Mouse (Mus musculus) CH12.LX (cell line): ENCODE results near the gene Rpl18a. TPM values are rescaled to one million over a fixed set of nuclear protein-coding genes. Genes with fewer than 3 reads are reported as not detected.

ENCODE experiments used
- DNase-seq: peaks from one replicate; pipeline ENCODE4 v3.0.0-alpha.2; 2013; ENCODE audit errors: extremely low read depth
- H3K27ac ChIP-seq: 2 replicates; pipeline ENCODE4 v1.5.1; 2012; ENCODE audit warnings: low read depth, mild to moderate bottlenecking, control low read depth, moderate library complexity; ENCODE audit not compliant: insufficient read depth
- H3K27me3 ChIP-seq: replicated peaks from 2 replicates; pipeline ENCODE3; 2012; ENCODE audit warnings: inconsistent platforms
- H3K36me3 ChIP-seq, 2 experiments: replicated peaks in 1 of 2; 2 replicates each; pipeline versions ENCODE3 to v1.6.1; 2012; ENCODE audit warnings: inconsistent platforms in 1 of 2, low read length in 1 of 2, mild to moderate bottlenecking in 1 of 2, mixed read lengths in 1 of 2, moderate library complexity in 1 of 2; ENCODE audit not compliant: control insufficient read depth in 1 of 2, insufficient read depth in 1 of 2
- H3K4me1 ChIP-seq, 2 experiments: 2 replicates each; pipeline ENCODE4 v1.6.1; 2012; ENCODE audit warnings: inconsistent platforms in 1 of 2, moderate library complexity in 1 of 2; ENCODE audit not compliant: insufficient read depth in 2 of 2, control insufficient read depth in 1 of 2
- H3K4me2 ChIP-seq: 2 replicates; pipeline ENCODE4 v1.6.1; 2012; ENCODE audit warnings: low read depth, mild to moderate bottlenecking, control low read depth; ENCODE audit not compliant: poor library complexity, insufficient read depth, severe bottlenecking
- H3K4me3 ChIP-seq, 3 experiments: fragments of 150-350 bp in 1 of 3; sonication (generic) in 1 of 3; replicated peaks in 1 of 3; 2 replicates each; pipeline versions ENCODE3 to v1.5.1; 2011 to 2012; ENCODE audit warnings: low read depth in 2 of 3, low read length in 2 of 3, mild to moderate bottlenecking in 2 of 3, moderate library complexity in 2 of 3, control low read depth in 1 of 3, improper control_type of control experiment in 1 of 3, inconsistent platforms in 1 of 3, mixed read lengths in 1 of 3; ENCODE audit not compliant: poor library complexity in 1 of 3
- H3K79me2 ChIP-seq: replicated peaks from 2 replicates; pipeline ENCODE4 v1.6.1; 2012; ENCODE audit warnings: mild to moderate bottlenecking, moderate library complexity; ENCODE audit not compliant: control insufficient read depth, poor library complexity, insufficient read depth, severe bottlenecking; ENCODE audit errors: extremely low read depth
- H3K9ac ChIP-seq: 2 replicates; pipeline ENCODE4 v1.6.1; 2012; ENCODE audit warnings: low read depth, mild to moderate bottlenecking, control low read depth, moderate library complexity; ENCODE audit not compliant: insufficient read depth
- H3K9me3 ChIP-seq: replicated peaks from 2 replicates; pipeline ENCODE3; 2012; ENCODE audit warnings: low read length, inconsistent platforms, mixed read lengths
- BHLHE40 ChIP-seq: IDR thresholded peaks from 2 replicates; pipeline ENCODE4 v1.6.1; 2011; ENCODE audit warnings: mild to moderate bottlenecking, low read depth, low read length, improper control_type of control experiment
- CHD1 ChIP-seq: IDR thresholded peaks from 2 replicates; pipeline ENCODE4 v1.6.1; 2012; ENCODE audit warnings: low read depth, low read length, improper control_type of control experiment, inconsistent platforms
- CHD2 ChIP-seq: IDR thresholded peaks from 2 replicates; pipeline ENCODE4 v1.6.1; 2011; ENCODE audit warnings: low read length, improper control_type of control experiment
- CTCF ChIP-seq, 2 experiments: IDR thresholded peaks in 1 of 2; conservative IDR thresholded peaks in 1 of 2; 2 replicates each; pipeline ENCODE4 v1.5.1; 2011 to 2012; ENCODE audit warnings: low read depth in 2 of 2, low read length in 2 of 2, improper control_type of control experiment in 1 of 2, inconsistent platforms in 1 of 2, mild to moderate bottlenecking in 1 of 2, moderate library complexity in 1 of 2
- E2F4 ChIP-seq: IDR thresholded peaks from 2 replicates; pipeline ENCODE4 v1.6.1; 2011; ENCODE audit warnings: low read depth, low read length, improper control_type of control experiment; ENCODE audit not compliant: insufficient replicate concordance
- ELF1 ChIP-seq: IDR thresholded peaks from 2 replicates; pipeline ENCODE4 v1.6.1; 2014; ENCODE audit warnings: low read depth, mild to moderate bottlenecking, inconsistent platforms, low read length, improper control_type of control experiment
- EP300 ChIP-seq: IDR thresholded peaks from 2 replicates; pipeline ENCODE4 v1.6.1; 2011; ENCODE audit warnings: low read length, improper control_type of control experiment
- ETS1 ChIP-seq: conservative IDR thresholded peaks from 2 replicates; pipeline ENCODE4 v1.6.1; 2012; ENCODE audit warnings: low read depth, mild to moderate bottlenecking, inconsistent platforms, low read length, improper control_type of control experiment, moderate library complexity
- GABPA ChIP-seq: IDR thresholded peaks from 2 replicates; pipeline ENCODE4 v1.6.1; 2012; ENCODE audit warnings: low read depth, low read length, improper control_type of control experiment, inconsistent platforms; ENCODE audit not compliant: insufficient replicate concordance
- HCFC1 ChIP-seq: IDR thresholded peaks from 2 replicates; pipeline ENCODE4 v1.6.1; 2012; ENCODE audit warnings: low read depth, mild to moderate bottlenecking, inconsistent platforms, low read length, improper control_type of control experiment
- IRF4 ChIP-seq: IDR thresholded peaks from 2 replicates; pipeline ENCODE4 v1.6.1; 2014; ENCODE audit warnings: low read depth, mild to moderate bottlenecking, inconsistent platforms, low read length, improper control_type of control experiment
- JUN ChIP-seq: IDR thresholded peaks from 2 replicates; pipeline ENCODE4 v1.6.1; 2011; ENCODE audit warnings: low read depth, mild to moderate bottlenecking, low read length, improper control_type of control experiment, moderate library complexity; ENCODE audit not compliant: insufficient read depth
- JUND ChIP-seq: conservative IDR thresholded peaks from 2 replicates; pipeline ENCODE4 v1.6.1; 2011; ENCODE audit warnings: low read depth, low read length, improper control_type of control experiment
- KAT2A ChIP-seq: IDR thresholded peaks from 2 replicates; pipeline ENCODE4 v1.6.1; 2012; ENCODE audit warnings: low read length, improper control_type of control experiment, inconsistent platforms; ENCODE audit not compliant: insufficient replicate concordance
- MAFK ChIP-seq: IDR thresholded peaks from 2 replicates; pipeline ENCODE4 v1.6.1; 2011; ENCODE audit warnings: low read length, improper control_type of control experiment; ENCODE audit not compliant: insufficient replicate concordance
- MAX ChIP-seq: IDR thresholded peaks from 2 replicates; pipeline ENCODE4 v1.6.1; 2011; ENCODE audit warnings: low read length, improper control_type of control experiment
- MAZ ChIP-seq: IDR thresholded peaks from 2 replicates; pipeline ENCODE4 v1.6.1; 2012; ENCODE audit warnings: low read depth, mild to moderate bottlenecking, inconsistent platforms, low read length, improper control_type of control experiment, moderate library complexity
- MEF2A ChIP-seq: IDR thresholded peaks from 2 replicates; pipeline ENCODE4 v1.6.1; 2014; ENCODE audit warnings: low read depth, mild to moderate bottlenecking, inconsistent platforms, low read length, improper control_type of control experiment, borderline replicate concordance
- MXI1 ChIP-seq: IDR thresholded peaks from 2 replicates; pipeline ENCODE4 v1.6.1; 2011; ENCODE audit warnings: mild to moderate bottlenecking, low read depth, low read length, improper control_type of control experiment
- MYC ChIP-seq: IDR thresholded peaks from 2 replicates; pipeline ENCODE4 v1.6.1; 2011; ENCODE audit warnings: low read depth, mild to moderate bottlenecking, improper control_type of control experiment, low read length
- NELFE ChIP-seq: IDR thresholded peaks from 2 replicates; pipeline ENCODE4 v1.6.1; 2011; ENCODE audit warnings: low read depth, low read length, improper control_type of control experiment
- NRF1 ChIP-seq: IDR thresholded peaks from 2 replicates; pipeline ENCODE4 v1.6.1; 2014; ENCODE audit warnings: low read depth, mild to moderate bottlenecking, inconsistent platforms, low read length, improper control_type of control experiment, moderate library complexity
- PAX5 ChIP-seq: IDR thresholded peaks from 2 replicates; pipeline ENCODE4 v1.6.1; 2012; ENCODE audit warnings: low read length, inconsistent platforms, mixed read lengths
- POLR2A ChIP-seq: IDR thresholded peaks from 2 replicates; pipeline ENCODE4 v1.6.1; 2011; ENCODE audit warnings: low read depth, mild to moderate bottlenecking, improper control_type of control experiment, low read length
- POLR2AphosphoS2 ChIP-seq: IDR thresholded peaks from 2 replicates; pipeline ENCODE4 v1.6.1; 2011; ENCODE audit warnings: low read depth, low read length, improper control_type of control experiment
- RAD21 ChIP-seq: IDR thresholded peaks from 2 replicates; pipeline ENCODE4 v1.6.1; 2011; ENCODE audit warnings: low read depth, mild to moderate bottlenecking, low read length, improper control_type of control experiment, moderate library complexity
- RCOR1 ChIP-seq: conservative IDR thresholded peaks from 2 replicates; pipeline ENCODE4 v1.6.1; 2012; ENCODE audit warnings: low read depth, mild to moderate bottlenecking, inconsistent platforms, low read length, improper control_type of control experiment
- SIN3A ChIP-seq: IDR thresholded peaks from 2 replicates; pipeline ENCODE4 v1.6.1; 2012; ENCODE audit warnings: low read length, improper control_type of control experiment, inconsistent platforms
- SMC3 ChIP-seq: IDR thresholded peaks from 2 replicates; pipeline ENCODE4 v1.6.1; 2011; ENCODE audit warnings: low read depth, low read length, improper control_type of control experiment
- TBP ChIP-seq: conservative IDR thresholded peaks from 2 replicates; pipeline ENCODE4 v1.6.1; 2011; ENCODE audit warnings: low read depth, low read length, improper control_type of control experiment
- TCF12 ChIP-seq: IDR thresholded peaks from 2 replicates; pipeline ENCODE4 v1.6.1; 2014; ENCODE audit warnings: low read depth, mild to moderate bottlenecking, inconsistent platforms, low read length, improper control_type of control experiment
- UBTF ChIP-seq: IDR thresholded peaks from 2 replicates; pipeline ENCODE4 v1.6.1; 2012; ENCODE audit warnings: low read depth, mild to moderate bottlenecking, inconsistent platforms, low read length, improper control_type of control experiment, moderate library complexity
- USF1 ChIP-seq: IDR thresholded peaks from 2 replicates; pipeline ENCODE4 v1.6.1; 2014; ENCODE audit warnings: low read depth, mild to moderate bottlenecking, inconsistent platforms, low read length, improper control_type of control experiment
- USF2 ChIP-seq: conservative IDR thresholded peaks from 2 replicates; pipeline ENCODE4 v1.6.1; 2011; ENCODE audit warnings: low read depth, low read length, improper control_type of control experiment
- ZC3H11A ChIP-seq: IDR thresholded peaks from 2 replicates; pipeline ENCODE4 v1.6.1; 2012; ENCODE audit warnings: low read depth, mild to moderate bottlenecking, inconsistent platforms, low read length, improper control_type of control experiment
- ZKSCAN1 ChIP-seq: IDR thresholded peaks from 2 replicates; pipeline ENCODE4 v1.6.1; 2012; ENCODE audit warnings: low read depth, inconsistent platforms, low read length, improper control_type of control experiment, borderline replicate concordance
- ZMIZ1 ChIP-seq: IDR thresholded peaks from 2 replicates; pipeline ENCODE4 v1.6.1; 2012; ENCODE audit warnings: low read depth, mild to moderate bottlenecking, inconsistent platforms, low read length, improper control_type of control experiment
- ZNF384 ChIP-seq: IDR thresholded peaks from 2 replicates; pipeline ENCODE4 v1.6.1; 2012; ENCODE audit warnings: low read depth, low read length, improper control_type of control experiment, inconsistent platforms
- dilution Hi-C: fragments of 300-500 bp; cut with MboI; formaldehyde crosslinking; loops from 2 replicates; pipeline ENCODE4 v1.14.3; 2020; ENCODE audit warnings: low sequenced_read_pairs; ENCODE audit not compliant: extremely low pct_unique_long_range_greater_than_20kb, extremely low pct_ligation_motif_present
- in situ Hi-C: fragments of 300-500 bp; cut with MboI; formaldehyde crosslinking; loops from 3 replicates; pipeline ENCODE4 v1.14.3; 2019; ENCODE audit warnings: low sequenced_read_pairs, low pct_ligation_motif_present, low pct_unique_long_range_greater_than_20kb, mixed read lengths
- polyA plus RNA-seq: library from polyadenylated mRNA; unstranded; fragments of >175 nt; gene quantifications from 2 replicates; pipeline ENCODE4 v1.2.1, GENCODE M21; 2012; ENCODE audit warnings: low read depth; ENCODE audit not compliant: insufficient read length
- total RNA-seq, 2 experiments: library from RNA; depleted of rRNA; stranded (reverse); fragments of 300-350 nt in 1 of 2; fragments of >200 nt in 1 of 2; gene quantifications; 2 replicates each; pipeline ENCODE4 v1.2.3; 2012 to 2014

Gene Rpl18a
- 4,693 and 5,917 TPM in 2 replicates for total RNA-seq (2012; rRNA removed)
- total RNA-seq (2014; rRNA removed), result 1,807 and 2,035 TPM in 2 replicates
- polyA plus RNA-seq, result 3,837 and 4,364 TPM in 2 replicates

DNA sequence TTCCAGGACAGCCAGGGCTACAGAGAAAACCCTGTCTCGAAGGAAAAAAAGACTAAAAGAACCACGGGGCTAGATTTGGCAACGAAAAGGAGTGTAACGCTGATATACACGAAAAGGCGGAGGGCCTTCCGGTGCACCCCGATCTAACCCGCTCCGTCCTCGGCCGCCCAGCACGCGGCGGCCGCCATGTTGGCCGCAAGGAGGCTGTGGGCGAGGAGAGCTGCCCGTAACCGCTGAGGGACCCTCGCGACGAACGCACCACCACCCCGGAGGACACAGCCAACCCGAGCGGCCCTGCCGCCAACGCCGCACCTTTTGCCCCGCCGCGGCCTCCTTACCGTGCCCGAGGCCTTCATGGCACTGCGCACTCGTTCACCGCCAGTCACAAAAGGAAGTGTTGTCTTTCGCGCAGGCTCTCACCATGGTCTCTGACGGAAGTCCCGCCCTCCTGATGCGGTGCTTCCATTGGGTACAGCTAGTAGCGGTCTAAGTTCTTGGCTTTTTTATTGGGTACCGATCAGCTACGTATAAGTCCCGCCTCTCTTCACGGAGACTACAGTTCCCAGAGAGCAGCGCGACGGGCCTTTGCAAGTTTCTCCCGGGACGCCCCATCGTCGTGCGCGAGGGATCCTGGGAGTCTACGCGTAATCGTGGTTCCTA lies at the start of gene Rpl18a:
Gene Rpl18a, minus strand, starts transcription at position 392 of the 660 bp plus-strand sequence.
- TF ChIP-seq SMC3, result no peak
- TF ChIP-seq EP300, result no peak
- 0 out of 2 replicates have a peak, but pooled peaks have one; percentile 26 for TF ChIP-seq MAZ
- TF ChIP-seq USF2, result no peak
- peak; percentile 95 for TF ChIP-seq POLR2A
- peak; percentile 96; the same call in 1 of the 2 replicates for TF ChIP-seq KAT2A
- peak; percentile 95 for TF ChIP-seq ZMIZ1
- TF ChIP-seq NRF1, result peak; percentile 80
- TF ChIP-seq CHD2, result peak; percentile 94
- TF ChIP-seq HCFC1, result peak; percentile 96
- TF ChIP-seq NELFE, result peak; percentile 97
- peak; percentile 56; the same call in 1 of the 2 replicates for TF ChIP-seq IRF4
- no peak for TF ChIP-seq CHD1
- TF ChIP-seq SIN3A, result peak; percentile 85
- 0 out of 2 replicates have a peak, but pooled peaks have one; percentile 34 for TF ChIP-seq ZNF384
- peak; percentile 87 for TF ChIP-seq MYC
- no peak for TF ChIP-seq CTCF (conservative IDR thresholded peaks at IDR 0.05 in 1 of 2, IDR thresholded peaks at IDR 0.05 in 1 of 2; ENCODE audit: low read depth in 2 of 2, low read length in 2 of 2)
- no peak for TF ChIP-seq RCOR1
- TF ChIP-seq PAX5, result no peak
- TF ChIP-seq ZKSCAN1, result no peak
- peak; percentile 97 for TF ChIP-seq POLR2AphosphoS2
- TF ChIP-seq MEF2A, result peak; percentile 59
- peak; percentile 72 for TF ChIP-seq MXI1
- 0 out of 2 replicates have a peak, but pooled peaks have one; percentile 47 for TF ChIP-seq JUND
- no peak for TF ChIP-seq USF1
- peak; percentile 74; the same call in 1 of the 2 replicates for TF ChIP-seq E2F4
- TF ChIP-seq UBTF, result no peak; the same call in 1 of the 2 replicates
- TF ChIP-seq ZC3H11A, result no peak
- TF ChIP-seq TCF12, result peak; percentile 98
- no peak for TF ChIP-seq RAD21
- no peak for TF ChIP-seq ETS1
- peak; percentile 76 for TF ChIP-seq ELF1
- no peak for TF ChIP-seq JUN
- no peak for TF ChIP-seq MAFK
- TF ChIP-seq TBP, result peak; percentile 97
- TF ChIP-seq MAX, result peak; percentile 93
- no peak for TF ChIP-seq BHLHE40
- peak; percentile 42; the same call in 1 of the 2 replicates for TF ChIP-seq GABPA
- peak within 1 kb of the TSS; percentile 90 for H3K9ac ChIP-seq
- no peaks in the 10 kb centered on the region for H3K27me3 ChIP-seq
- H3K4me3 ChIP-seq, result peak within 1 kb of the TSS; percentile 91 to 96 (median 94)
- peaks cover 39 to 44% of the 10 kb centered on the region in 2 experiments for H3K36me3 ChIP-seq
- in situ Hi-C loops, result loop anchor here (5.0 kb wide), 1 partner anchor 60 kb away; no protein-coding TSS in a partner anchor
- dilution Hi-C loops, result no loop called here
- H3K27ac ChIP-seq, result peak within 1 kb of the TSS; percentile 68
- peak within 1 kb of the TSS; percentile 89 for H3K4me2 ChIP-seq
- H3K9me3 ChIP-seq, result peaks cover 15% of the 10 kb centered on the region
- DNase-seq, result peak; percentile 99
- peaks cover 18 to 30% of the 10 kb centered on the region in 2 experiments for H3K4me1 ChIP-seq
- H3K79me2 ChIP-seq, result peaks cover 24% of the 10 kb centered on the region
